Mouse (Mus musculus): ENCODE data around the gene Gnl2.

Gene Gnl2

GRCm38 (mm10) chr4:125002978-125003377 is 13.4 kb upstream of the Gnl2 start:
- DNase-seq (ENCODE audit: low spot score) = no peak

GRCm38 (mm10) chr4:125004886-125005285 is 11.5 kb upstream of the Gnl2 start:
- no peak for DNase-seq (ENCODE audit: low spot score)

DNA sequence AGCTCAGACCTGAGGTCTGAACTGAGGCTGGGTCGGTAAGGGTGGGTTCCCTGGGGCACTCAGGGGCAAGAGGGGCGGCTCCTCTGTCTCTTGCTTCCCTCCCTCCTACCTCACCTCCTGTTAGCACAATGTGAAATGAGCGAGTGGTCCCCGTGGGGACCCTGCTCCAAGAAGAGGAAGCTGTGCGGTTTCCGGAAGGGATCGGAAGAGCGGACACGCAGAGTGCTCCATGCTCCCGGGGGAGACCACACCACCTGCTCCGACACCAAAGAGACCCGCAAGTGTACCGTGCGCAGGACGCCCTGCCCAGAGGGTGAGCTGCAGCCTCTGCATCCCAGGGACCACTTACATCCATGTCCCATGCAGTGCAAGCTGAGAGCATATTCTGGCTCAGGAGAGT is 8.9 kb upstream of the Gnl2 start:
- no peak for DNase-seq (ENCODE audit: low spot score)

DNA sequence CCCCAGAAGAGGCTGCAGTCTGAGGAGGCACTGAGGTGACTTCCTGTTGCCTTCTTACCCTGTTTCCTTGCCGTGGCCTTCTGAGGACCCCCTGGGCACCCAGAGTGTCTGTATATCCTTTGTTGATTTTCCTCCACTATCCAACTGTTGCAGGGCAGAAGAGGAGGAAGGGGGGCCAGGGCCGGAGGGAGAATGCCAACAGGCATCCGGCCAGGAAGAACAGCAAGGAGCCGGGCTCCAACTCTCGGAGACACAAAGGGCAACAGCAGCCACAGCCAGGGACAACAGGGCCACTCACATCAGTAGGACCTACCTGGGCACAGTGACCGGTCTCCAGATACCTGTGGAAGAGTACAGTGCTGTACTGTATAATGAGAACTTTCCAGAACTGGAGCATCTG is 8.2 kb upstream of the Gnl2 start:
- DNase-seq (ENCODE audit: low spot score) = no peak

GRCm38 (mm10) chr4:125008712-125009111 is 7.7 kb upstream of the Gnl2 start:
- DNase-seq (ENCODE audit: low spot score) = no peak

DNA sequence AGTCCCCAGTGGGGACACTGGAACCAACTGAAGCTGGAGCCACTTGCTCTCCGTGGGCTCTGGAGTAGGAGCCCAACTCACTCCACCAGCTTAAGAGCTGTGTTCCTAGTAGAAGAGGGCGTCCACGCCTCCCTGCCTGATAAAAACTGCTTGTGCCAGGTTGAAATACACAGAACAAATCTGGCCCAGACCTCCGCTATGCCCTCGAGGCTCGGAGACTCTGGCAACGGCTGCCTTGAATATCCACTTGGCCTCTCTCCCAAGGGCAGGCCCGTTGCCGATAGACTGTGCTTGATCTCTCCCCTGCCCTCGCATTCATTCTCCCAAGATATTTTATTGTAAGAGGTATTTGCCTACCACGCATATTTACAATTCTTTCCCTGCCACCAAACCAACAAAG is 1.0 kb downstream of the Gnl2 start:
- DNase-seq (ENCODE audit: low spot score) = no peak

DNA sequence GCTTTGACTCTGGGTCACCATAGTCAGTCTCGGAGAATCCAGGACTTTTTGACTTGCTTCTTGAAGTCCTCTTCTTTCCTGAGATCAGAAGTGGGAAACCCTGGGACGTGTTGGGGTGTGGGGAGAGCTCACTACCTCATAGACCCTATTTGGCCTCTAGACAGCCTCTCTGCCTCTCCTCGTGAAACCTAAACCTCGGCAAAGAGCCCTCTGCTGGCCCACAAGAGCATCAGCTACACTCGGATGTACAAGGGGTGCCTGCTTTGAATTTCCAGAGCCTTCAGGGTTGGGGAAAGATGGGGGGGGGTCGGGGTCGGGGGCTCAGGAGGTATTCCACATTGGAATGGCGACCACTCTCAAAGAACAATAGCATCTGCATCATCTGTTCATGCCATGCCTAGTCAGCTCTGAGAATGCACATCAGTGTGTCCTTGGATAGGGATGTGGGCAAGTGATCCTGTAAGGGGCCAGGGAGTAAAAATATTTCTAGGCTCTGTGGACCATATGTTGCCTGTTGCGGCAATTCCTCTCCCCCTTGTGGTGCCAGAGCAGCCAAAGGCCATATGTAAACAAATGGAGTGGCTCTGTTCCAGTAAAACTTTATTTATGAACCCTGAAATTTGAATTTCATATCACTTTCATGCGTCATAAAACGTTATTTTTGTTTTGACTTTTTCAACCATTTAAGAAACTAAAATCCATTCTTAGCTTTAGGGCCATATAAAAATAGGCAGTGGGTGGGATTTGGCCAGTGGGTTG is 4.6 kb downstream of the Gnl2 start:
- peak; percentile 38 for DNase-seq (ENCODE audit: low spot score)

DNA sequence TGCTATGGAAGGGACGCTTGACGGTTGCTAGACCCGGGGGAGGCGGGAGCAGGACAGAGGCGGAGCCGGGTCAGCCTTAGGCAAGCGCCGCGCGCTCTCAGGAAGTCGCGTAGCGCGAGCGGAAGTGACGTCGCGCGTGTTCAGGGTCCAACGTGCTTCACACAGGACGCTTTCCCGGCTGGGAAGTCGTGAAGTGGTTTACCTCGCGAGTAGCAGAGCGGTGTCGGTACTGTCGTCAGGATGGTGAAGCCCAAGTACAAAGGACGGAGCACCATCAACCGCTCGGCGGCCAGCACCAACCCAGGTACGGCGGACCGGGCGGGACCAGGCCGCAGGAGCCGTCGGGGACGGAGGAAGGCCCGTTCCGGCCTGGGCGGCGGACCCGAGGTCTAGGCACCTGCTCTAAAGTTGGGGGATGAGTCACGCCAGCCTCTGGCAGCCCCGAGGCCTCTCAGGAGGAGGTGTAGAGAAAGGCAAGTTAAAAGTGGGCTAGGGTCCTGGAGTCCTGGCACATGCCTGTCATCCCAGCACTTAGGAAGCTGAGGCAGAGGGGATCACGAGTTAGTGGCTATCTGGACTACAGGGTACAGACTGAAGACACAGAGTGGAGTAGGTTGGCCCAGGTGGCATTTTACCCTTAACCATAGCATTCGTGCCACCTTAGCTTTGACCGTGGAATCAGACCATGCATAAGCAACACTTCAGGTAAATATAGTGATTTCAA is 13.7 kb downstream of the Gnl2 start:
- DNase-seq (ENCODE audit: low spot score) = peak; percentile 98

DNA sequence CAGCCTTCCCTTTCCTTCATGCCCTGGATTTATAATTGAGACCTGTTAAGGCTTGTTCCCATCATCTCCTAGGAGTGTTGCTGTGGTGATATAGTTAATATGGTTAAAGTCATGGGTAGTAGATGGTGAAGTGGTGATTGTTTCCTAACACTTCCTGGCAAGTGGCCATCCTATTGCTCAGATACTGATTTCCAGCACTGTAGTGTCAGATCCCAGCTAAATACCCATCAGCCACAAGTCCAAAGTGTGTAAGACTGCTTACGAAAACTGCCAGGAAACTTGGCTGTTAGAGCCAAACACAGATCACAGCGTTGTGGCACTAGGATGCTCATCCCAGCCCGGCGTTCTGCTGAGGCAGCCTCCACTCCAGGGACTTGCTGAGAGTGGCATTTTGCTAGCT is 18.0 kb downstream of the Gnl2 start:
- DNase-seq (ENCODE audit: low spot score) = no peak

DNA sequence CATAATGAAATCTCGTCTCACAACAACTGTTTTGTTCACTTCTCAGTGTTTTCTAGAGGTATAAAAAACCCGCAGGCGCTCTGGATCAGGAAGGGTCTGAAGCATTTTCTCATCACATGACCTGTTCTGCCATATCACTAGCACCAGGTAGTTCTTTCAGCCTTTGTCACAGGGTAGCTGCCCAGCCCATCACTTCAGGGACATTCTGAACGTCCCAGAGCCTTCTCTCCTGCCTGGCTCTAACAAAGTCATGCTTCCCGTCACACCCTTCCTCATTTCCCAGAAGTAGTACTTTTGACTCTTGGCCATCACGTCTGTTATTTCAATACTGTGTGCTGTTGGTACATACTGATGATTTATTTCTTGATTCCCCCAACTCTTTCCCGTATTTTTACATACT is 28.1 kb downstream of the Gnl2 start:
- DNase-seq (ENCODE audit: low spot score) = no peak

DNA sequence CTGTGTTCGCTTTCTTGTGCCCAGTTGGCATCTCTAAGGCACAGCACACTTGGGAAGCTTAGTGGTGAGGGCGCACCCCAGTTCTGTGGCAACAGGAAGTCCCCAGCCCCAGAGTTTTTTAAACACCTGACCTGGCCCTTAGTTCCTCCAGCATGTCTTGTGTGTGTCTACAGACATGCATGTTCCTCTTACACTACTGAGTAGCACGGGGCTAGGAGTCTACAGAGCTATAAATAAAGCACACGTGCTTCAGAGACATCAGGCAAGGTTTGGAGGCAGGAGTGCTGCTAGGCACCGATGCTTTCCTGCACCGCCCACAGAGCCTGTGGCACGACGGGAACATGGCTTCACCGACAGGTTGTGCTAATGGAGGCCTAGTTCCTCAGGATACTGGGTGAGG is 39.0 kb downstream of the Gnl2 start:
- no peak for DNase-seq (ENCODE audit: low spot score)

GRCm38 (mm10) chr4:125056476-125056875 is 40.1 kb downstream of the Gnl2 start:
- no peak for DNase-seq (ENCODE audit: low spot score)

- DNase-seq (ENCODE audit: low spot score) = no peak
Observed at GRCm38 (mm10) chr4:125057273-125057672, 40.9 kb downstream of the Gnl2 start.

DNA sequence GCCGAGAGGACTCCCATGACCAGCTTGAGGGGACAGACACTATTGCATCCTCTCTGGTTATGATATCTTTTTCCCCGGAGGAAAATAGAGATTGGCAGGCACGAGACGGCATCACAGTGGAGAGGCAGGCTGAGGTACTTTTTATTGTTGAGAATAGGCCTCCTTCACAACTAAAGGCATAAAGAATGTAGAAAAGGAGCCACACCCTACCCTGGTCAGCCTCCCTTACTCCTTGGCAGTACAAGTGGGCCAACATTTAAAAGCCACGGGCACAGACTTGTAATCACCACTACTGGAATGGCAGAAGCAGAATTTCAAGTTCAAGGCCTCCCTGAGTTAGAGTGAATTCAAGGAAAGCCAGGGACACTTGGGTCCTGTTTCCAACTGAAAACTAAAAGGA is 41.6 kb downstream of the Gnl2 start:
- no peak for DNase-seq (ENCODE audit: low spot score)

DNA sequence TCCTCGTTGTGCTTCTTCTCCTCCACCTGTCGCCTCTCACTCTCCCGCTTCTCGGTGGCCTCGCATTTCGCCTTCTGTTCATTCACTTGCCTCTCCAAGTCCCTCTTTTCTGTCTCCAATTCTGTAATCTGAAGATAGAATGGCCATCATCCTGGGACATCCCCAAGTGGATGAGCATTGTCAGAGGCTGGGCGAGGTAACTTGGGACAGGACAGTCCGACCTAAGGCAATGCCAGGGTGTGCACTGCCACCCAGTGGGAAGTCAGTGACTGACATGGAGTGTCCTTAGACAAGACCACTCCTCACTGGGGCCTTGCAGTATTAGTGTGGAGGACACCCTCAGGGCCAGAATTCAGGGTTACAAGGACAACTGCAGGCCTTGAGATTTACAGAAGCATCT is 42.6 kb downstream of the Gnl2 start:
- peak; percentile 85 for DNase-seq (ENCODE audit: low spot score)

DNA sequence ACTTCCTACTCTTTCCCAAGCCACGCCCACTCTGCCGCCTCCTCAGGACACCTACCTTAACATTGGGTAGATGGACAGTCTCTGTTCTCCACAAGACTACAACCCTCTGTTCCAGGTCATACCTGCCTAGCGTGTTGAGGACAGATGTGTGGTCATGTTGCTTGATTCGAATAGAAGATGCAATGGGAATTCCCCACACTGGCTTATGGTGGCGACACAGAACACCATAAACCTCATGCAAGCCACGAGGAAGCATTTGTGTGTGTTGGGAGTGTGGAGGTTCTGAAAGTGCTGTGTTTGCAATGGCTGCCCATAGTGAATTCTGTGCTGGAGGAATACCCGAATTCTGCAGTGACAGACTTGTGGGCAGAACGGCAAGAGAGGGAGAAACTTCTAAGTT is 47.4 kb downstream of the Gnl2 start:
- no peak for DNase-seq (ENCODE audit: low spot score)

GRCm38 (mm10) chr4:125065517-125066307 is 49.3 kb downstream of the Gnl2 start, which contains the start of gene Dnali1:
Gene Dnali1, minus strand, starts transcription at chr4:125065703.
- peak; percentile 71 for DNase-seq (ENCODE audit: low spot score)

GRCm38 (mm10) chr4:125066490-125067370 is 50.3 kb downstream of the Gnl2 start, which contains the start of gene Snip1:
Gene Snip1, plus strand, starts transcription at chr4:125066672.
- peak; percentile 95 for DNase-seq (ENCODE audit: low spot score)

- no peak for DNase-seq (ENCODE audit: low spot score)
Observed at GRCm38 (mm10) chr4:125077700-125078099, 61.3 kb downstream of the Gnl2 start.

- DNase-seq (ENCODE audit: low spot score) = no peak
Observed at GRCm38 (mm10) chr4:125078698-125079097, 62.3 kb downstream of the Gnl2 start.

Measured in retina, embryonic 14.5 days (tissue).